Mouse (Mus musculus) urinary bladder, adult 18-20 months (tissue): Measurements from ENCODE around the gene Ccdc122.
"Not testable (repeated sequence)": the region's sequence is repeated elsewhere in the genome, so short reads cannot be mapped to it uniquely, and the experiment has no call there.

ENCODE experiments used
- DNase-seq, 2 experiments: peaks; one replicate each; pipeline ENCODE4 v3.0.0; 2022; ENCODE audit warnings: low spot score in 2 of 2, mixed read lengths in 2 of 2

The Ccdc122 gene

DNA sequence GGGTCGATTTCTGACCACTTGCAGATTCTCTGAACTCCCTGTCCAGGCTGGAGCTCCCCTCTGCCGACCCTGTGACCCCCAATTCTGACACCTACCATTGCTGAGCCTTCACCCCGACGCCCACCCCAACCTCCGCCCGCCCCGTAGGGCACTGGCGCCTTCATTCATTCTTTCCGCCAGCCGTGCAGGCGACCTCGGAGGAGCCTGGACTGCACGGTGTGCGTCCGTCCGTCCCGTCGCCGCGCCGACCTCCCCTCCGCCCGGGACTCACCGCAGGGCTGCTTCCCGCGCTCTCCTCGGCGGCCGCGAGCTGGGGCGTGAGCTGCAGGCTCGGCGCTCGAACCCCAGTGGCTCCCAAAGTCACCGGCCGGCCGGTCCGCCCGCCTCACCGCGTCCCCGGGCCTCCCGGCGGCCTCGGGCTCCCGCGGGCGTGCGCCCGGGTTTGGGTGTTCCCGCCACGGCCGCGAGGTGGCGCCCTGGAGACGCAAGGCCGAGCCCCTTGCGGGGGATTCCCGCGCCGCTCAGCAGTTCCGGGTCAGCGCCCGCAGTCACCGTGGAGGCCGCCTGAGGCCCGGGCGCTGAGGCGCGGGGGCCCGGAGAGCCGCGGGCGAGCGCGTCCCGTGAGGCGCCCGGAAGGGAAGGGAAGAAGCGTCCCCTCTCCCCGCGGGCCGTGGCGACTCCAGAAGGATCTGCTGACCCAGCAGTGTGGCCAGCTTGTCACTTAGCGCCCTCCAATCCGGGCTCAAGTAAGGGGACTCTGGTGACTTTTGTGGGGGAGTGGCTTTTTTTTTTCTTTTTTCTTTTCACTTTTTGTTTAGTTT lies at the start of gene Ccdc122, which contains the start of gene Lacc1:
Ccdc122 (plus strand) TSS at position 547 of the 821 bp plus-strand sequence.
Lacc1 (minus strand) TSS at position 679 of the 821 bp plus-strand sequence.
- peak; percentile 68 to 87 for DNase-seq

DNA sequence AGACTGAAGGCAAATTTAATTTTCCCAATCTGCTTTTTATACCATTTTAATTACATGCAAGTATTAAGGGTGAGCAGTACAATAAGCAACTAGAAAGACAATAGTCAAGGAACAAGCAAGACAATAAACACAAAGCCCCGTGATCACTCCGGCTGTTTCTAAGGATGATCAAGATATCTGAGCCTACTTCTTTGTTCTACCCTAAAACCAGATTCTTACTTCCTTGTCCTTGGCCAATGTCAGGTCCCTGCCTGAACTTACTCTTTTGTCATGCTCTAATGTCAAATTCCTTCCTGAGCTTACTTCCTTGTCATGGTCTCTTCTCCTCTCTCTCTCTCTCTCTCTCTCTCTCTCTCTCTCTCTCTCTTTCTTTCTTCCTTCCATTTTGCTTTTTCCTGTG lies 46.2 kb upstream of the Ccdc122 start:
- not testable (repeated sequence) for DNase-seq

DNA sequence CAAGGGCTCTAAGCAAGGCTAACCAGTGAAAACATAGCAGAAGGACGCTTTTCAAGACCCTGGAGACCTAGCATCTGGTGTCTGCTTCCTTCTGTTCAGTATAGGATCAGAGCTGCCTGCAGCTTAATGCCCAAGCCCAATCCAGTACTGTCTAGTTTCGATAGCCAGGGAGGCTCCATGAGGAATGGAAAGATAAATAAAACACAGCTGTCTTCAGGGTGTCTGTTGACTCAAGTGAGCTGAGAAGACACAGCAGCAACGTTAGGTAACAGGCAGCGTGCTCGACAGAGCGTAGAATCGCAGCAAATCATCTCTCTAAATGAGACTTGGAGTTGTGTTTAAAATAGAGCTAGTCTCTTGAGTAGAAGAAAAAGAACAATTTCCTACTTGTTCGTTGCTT lies 31.8 kb upstream of the Ccdc122 start:
- no peak for DNase-seq

- DNase-seq: no peak
These were observed 31.0 kb upstream of the Ccdc122 start for GRCm38 (mm10) chr14:77005566-77005965.

DNA sequence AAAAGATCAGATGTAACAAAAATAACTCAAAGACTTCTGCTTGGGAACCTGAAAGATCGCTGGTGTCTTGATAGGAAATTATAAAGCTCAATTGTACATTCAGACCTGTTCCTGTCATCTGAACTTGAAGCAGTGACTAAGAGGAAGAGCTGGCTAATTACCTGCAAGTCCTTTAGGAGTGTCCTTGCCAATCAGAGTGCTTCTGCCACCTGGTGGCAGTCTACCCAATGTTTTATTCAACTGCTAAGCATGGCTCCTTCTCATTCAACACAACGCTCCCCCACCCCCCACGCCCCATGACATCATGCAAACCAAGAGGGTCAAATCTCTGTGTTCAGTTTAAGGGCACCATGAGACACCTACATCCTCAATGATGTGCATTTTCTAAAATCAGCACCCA lies 28.3 kb upstream of the Ccdc122 start:
- DNase-seq: peak; percentile 39 to 47

DNA sequence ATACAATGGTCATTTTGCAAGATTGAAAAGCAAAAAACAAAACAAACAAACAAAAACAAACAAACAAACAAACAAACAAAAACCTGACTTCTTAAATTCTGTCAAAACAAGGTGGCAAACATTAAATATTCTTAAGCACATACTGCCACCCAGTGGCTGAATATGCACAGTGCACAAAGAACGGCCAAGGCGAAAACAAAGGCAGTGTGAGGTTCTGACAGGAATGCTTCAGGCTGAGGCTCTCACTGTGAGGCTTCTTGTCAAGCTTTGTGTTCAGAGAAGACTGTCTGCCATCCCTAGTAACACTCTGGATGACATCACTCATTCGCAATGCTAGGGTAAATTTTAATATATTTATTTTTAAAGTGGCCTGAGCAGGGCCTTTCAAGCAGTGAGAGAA lies 24.8 kb upstream of the Ccdc122 start:
- peak; percentile 26 to 43 for DNase-seq

DNA sequence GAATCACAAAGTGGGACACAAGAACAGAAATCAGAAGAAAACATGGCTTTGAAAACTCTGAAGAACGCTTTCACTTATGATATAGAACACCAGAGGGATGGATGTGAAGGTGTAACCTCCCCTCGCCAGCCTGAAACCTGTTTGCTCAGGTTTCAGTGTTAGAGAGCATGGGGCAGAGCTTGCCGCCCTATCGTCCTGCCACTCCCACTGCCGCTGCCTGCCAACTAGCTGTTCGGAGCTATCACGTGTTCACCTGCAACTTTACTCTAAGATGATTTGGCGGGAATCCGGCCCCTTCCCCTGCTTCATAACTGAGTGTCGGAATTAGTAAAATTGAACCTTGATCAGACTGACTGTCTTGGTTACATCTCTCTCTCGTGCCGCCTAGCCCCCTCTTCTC lies 19.8 kb upstream of the Ccdc122 start:
- DNase-seq: not testable (repeated sequence)

- no peak for DNase-seq
These were observed 19.4 kb upstream of the Ccdc122 start for GRCm38 (mm10) chr14:77017211-77017610.

GRCm38 (mm10) chr14:77024499-77024898 lies 12.1 kb upstream of the Ccdc122 start:
- no peak for DNase-seq

- DNase-seq: no peak
These were observed 7.1 kb upstream of the Ccdc122 start for GRCm38 (mm10) chr14:77029319-77030054.

DNA sequence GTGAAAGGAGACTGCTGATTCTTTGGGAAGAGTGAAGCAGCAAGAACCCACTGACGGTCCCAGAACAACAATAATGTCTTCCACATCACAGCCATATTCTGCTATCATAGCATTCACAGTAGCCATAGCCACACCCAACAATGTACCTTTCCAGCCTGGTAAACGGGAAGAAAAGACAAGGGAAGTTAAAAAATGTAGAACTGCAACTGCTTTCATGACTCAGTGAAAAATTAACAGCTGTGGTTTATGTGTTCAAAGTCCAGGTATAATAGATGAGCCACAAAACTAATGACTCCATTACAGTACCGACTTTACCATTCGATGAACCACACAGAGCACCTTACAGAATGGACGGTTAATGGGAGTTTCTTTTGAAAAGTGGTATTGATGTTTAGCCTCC lies 5.8 kb upstream of the Ccdc122 start:
- DNase-seq: no peak

- DNase-seq: no peak
These were observed 4.1 kb upstream of the Ccdc122 start for GRCm38 (mm10) chr14:77032433-77032832.

- no peak for DNase-seq
These were observed 3.2 kb upstream of the Ccdc122 start for GRCm38 (mm10) chr14:77033391-77033790.

DNA sequence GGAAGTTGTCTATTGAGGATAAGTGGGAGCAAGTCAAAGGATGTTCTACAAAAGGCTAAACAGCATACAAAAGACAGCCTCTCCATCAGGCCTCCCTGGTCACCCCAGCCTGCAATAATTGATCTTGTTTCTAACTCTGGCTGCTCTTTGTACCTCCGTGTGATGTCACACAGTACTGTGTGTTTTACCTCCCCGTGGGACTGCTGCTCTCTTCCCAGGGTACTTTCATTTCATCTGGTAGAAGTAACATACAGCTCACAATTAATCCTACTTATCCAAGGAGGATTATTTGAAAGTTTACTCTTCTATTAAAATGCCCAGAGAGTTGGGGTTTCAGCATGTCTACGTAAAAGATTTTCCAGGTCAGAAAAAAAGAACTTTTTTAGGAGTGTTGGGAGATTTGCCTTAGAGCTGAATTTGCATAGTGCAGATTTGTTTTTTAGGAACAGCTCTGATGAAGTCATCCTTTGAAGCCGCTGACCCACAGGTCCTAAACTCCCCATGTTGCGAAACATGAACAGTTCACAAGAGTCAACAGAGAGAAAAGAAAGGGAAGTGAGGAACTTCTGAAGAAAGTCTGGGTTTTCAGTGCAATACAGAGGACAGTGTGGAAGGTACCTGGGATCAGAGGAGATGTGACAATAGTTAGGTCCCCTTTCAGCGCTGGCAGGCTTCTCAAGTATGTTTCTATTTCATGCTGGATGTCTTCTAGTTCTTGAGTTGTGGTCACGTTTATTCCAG lies 2.2 kb upstream of the Ccdc122 start:
- peak in 1 of 2 experiments; percentile 42 for DNase-seq

- DNase-seq: no peak
These were observed 1.6 kb upstream of the Ccdc122 start for GRCm38 (mm10) chr14:77034970-77035369.

- no peak for DNase-seq
These were observed 758 bp downstream of the Ccdc122 start for GRCm38 (mm10) chr14:77037330-77037729.

- DNase-seq: peak in 1 of 2 experiments; percentile 57
These were observed 1.4 kb downstream of the Ccdc122 start for GRCm38 (mm10) chr14:77037832-77038425.

GRCm38 (mm10) chr14:77053288-77053687 lies 16.7 kb downstream of the Ccdc122 start:
- DNase-seq: no peak

DNA sequence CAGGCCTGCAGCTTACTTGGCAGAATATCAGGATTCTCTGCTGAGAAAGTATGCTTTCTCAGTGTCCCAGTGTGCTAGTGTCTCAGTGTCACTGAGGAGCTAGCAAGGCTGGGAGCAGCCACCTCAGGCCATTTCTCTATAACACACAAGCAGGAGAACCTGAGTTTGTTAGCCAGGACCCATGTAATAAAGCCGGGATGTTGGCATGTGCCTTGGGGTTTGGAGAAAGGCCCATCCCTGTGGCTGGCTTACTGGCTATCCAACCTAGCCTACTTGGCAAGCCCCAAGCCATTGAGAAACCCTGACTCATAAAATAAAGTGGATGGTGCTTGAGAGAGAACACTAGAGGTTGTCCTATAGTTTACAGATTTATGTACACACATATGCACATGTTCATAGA lies 32.8 kb downstream of the Ccdc122 start:
- no peak for DNase-seq

- no peak for DNase-seq
These were observed 44.7 kb downstream of the Ccdc122 start for GRCm38 (mm10) chr14:77081248-77081647.

DNA sequence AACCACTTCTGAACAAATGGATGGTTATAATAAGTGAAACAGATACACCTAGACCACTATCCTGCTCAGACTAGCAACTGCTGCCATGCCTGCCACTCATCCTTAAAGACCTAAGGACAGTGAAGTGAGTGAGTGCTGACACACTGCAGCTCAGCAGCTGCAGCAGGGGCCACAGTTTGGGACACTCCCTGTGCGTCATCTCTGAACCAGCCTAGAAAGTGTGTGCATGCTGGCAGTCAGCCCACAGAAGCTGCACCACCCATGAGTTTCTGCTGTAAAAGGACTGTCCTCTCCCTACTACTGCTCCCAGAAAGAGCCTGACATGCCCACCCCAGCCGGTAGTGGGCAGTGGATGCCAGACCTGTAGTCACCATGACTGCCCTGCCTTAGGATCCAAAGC lies 63.7 kb downstream of the Ccdc122 start:
- DNase-seq: no peak

DNA sequence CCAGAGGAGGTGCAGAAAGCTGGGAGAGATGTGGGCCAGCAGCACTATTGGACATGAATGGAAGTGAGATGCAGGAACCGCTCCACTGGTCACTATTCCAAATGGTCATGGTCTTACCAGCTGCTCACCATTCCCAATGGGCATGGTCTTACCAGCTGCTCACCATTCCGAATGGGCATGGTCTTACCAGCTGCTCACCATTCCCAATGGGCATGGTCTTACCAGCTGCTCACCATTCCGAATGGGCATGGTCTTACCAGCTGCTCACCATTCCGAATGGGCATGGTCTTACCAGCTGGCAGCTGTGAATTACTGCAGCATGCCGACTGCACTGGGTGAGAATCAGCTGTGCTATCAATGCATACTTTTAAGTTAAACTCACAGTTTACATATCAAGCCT lies 74.0 kb downstream of the Ccdc122 start:
- not testable (repeated sequence) for DNase-seq
